Mouse (Mus musculus): ENCODE measurements around the gene Mamdc2. TPM values are rescaled to one million over a fixed set of nuclear protein-coding genes. Genes with fewer than 3 reads are reported as not detected.

Gene Mamdc2
- polyA plus RNA-seq, 1 experiment from 2014 or later, result 1.9 TPM

GRCm38 (mm10) chr19:23374941-23375656, 73.1 kb downstream of the Mamdc2 start:
- Histone ChIP-seq H3K27me3 (no peaks in the 10 kb centered on the region), H3K27ac (no peak overlapping the region), H3K4me3 (no peak overlapping the region), H3K9me3 (no peaks in the 10 kb centered on the region), H3K36me3 (no peaks in the 10 kb centered on the region), H3K9ac (no peak overlapping the region), H3K4me1 (no peaks in the 10 kb centered on the region), H3K4me2 (replicated peaks) (no peak overlapping the region)
- WGBS, result 88% methylated on average over 7 of the region's 7 CpGs
- no peak for ATAC-seq (ENCODE audit: low FRiP score, low read depth)

- Histone ChIP-seq H3K27ac (no peak overlapping the region), H3K36me3 (no peaks in the 10 kb centered on the region), H3K4me2 (replicated peaks) (no peak overlapping the region), H3K4me3 (no peak overlapping the region), H3K9me3 (no peaks in the 10 kb centered on the region), H3K9ac (no peak overlapping the region), H3K27me3 (no peaks in the 10 kb centered on the region), H3K4me1 (no peaks in the 10 kb centered on the region)
- no peak for ATAC-seq (ENCODE audit: low FRiP score, low read depth)
- WGBS, result 72% methylated on average over 9 of the region's 9 CpGs
Measured at GRCm38 (mm10) chr19:23373728-23374127, 74.5 kb downstream of the Mamdc2 start.

GRCm38 (mm10) chr19:23373287-23373686, 75.0 kb downstream of the Mamdc2 start:
- Histone ChIP-seq H3K27ac (no peak overlapping the region), H3K4me1 (no peaks in the 10 kb centered on the region), H3K36me3 (no peaks in the 10 kb centered on the region), H3K27me3 (no peaks in the 10 kb centered on the region), H3K4me3 (no peak overlapping the region), H3K4me2 (replicated peaks) (no peak overlapping the region), H3K9me3 (no peaks in the 10 kb centered on the region), H3K9ac (no peak overlapping the region)
- no peak for ATAC-seq (ENCODE audit: low FRiP score, low read depth)
- 48% methylated on average over 8 of the region's 8 CpGs for WGBS

- Histone ChIP-seq H3K4me2 (replicated peaks) (no peak overlapping the region), H3K27me3 (no peaks in the 10 kb centered on the region), H3K4me3 (no peak overlapping the region), H3K36me3 (no peaks in the 10 kb centered on the region), H3K9me3 (no peaks in the 10 kb centered on the region), H3K4me1 (no peaks in the 10 kb centered on the region), H3K27ac (no peak overlapping the region), H3K9ac (no peak overlapping the region)
- WGBS, result 86% methylated on average over 4 of the region's 4 CpGs
- ATAC-seq (ENCODE audit: low FRiP score, low read depth), result no peak
Measured at GRCm38 (mm10) chr19:23369275-23369674, 79.0 kb downstream of the Mamdc2 start.

- H3K9ac ChIP-seq, result no peak overlapping the region
- H3K27ac ChIP-seq, result no peak overlapping the region
- no peaks in the 10 kb centered on the region for H3K9me3 ChIP-seq
- no peaks in the 10 kb centered on the region for H3K4me1 ChIP-seq
- no peaks in the 10 kb centered on the region for H3K27me3 ChIP-seq
- H3K4me2 ChIP-seq (replicated peaks), result no peak overlapping the region
- ATAC-seq (ENCODE audit: low FRiP score, low read depth), result no peak
- no peak overlapping the region for H3K4me3 ChIP-seq
- H3K36me3 ChIP-seq, result no peaks in the 10 kb centered on the region
- WGBS, result 89% methylated on average over 3 of the region's 3 CpGs
Measured at GRCm38 (mm10) chr19:23362006-23362405, 86.2 kb downstream of the Mamdc2 start.

GRCm38 (mm10) chr19:23361124-23361523, 87.1 kb downstream of the Mamdc2 start:
- 67% methylated on average over 4 of the region's 4 CpGs for WGBS
- no peak overlapping the region for H3K4me3 ChIP-seq
- no peaks in the 10 kb centered on the region for H3K36me3 ChIP-seq
- no peak overlapping the region for H3K4me2 ChIP-seq (replicated peaks)
- H3K9me3 ChIP-seq, result no peaks in the 10 kb centered on the region
- H3K9ac ChIP-seq, result no peak overlapping the region
- ATAC-seq (ENCODE audit: low FRiP score, low read depth), result no peak
- H3K4me1 ChIP-seq, result no peaks in the 10 kb centered on the region
- H3K27ac ChIP-seq, result no peak overlapping the region
- no peaks in the 10 kb centered on the region for H3K27me3 ChIP-seq

- no peak overlapping the region for H3K4me3 ChIP-seq
- no peak for ATAC-seq (ENCODE audit: low FRiP score, low read depth)
- no peaks in the 10 kb centered on the region for H3K4me1 ChIP-seq
- H3K4me2 ChIP-seq (replicated peaks), result no peak overlapping the region
- no peak overlapping the region for H3K9ac ChIP-seq
- H3K9me3 ChIP-seq, result no peaks in the 10 kb centered on the region
- WGBS, result 87% methylated on average over 4 of the region's 4 CpGs
- H3K27me3 ChIP-seq, result no peaks in the 10 kb centered on the region
- no peaks in the 10 kb centered on the region for H3K36me3 ChIP-seq
- H3K27ac ChIP-seq, result no peak overlapping the region
Measured at GRCm38 (mm10) chr19:23360536-23360935, 87.7 kb downstream of the Mamdc2 start.

- no peaks in the 10 kb centered on the region for H3K4me1 ChIP-seq
Measured at GRCm38 (mm10) chr19:23357253-23357652, 91.0 kb downstream of the Mamdc2 start.

GRCm38 (mm10) chr19:23354738-23355137, 93.5 kb downstream of the Mamdc2 start:
- Histone ChIP-seq H3K27me3 (no peaks in the 10 kb centered on the region), H3K4me1 (no peaks in the 10 kb centered on the region), H3K4me2 (replicated peaks) (no peak overlapping the region), H3K4me3 (no peak overlapping the region), H3K9ac (no peak overlapping the region), H3K36me3 (no peaks in the 10 kb centered on the region), H3K27ac (no peak overlapping the region), H3K9me3 (no peaks in the 10 kb centered on the region)
- 87% methylated on average over 6 of the region's 6 CpGs for WGBS
- ATAC-seq (ENCODE audit: low FRiP score, low read depth), result no peak

More at GRCm38 (mm10) chr19:23357253-23357652, 91.0 kb downstream of the Mamdc2 start:
- no peak overlapping the region for H3K4me2 ChIP-seq (replicated peaks)
- WGBS, result 80% methylated on average over 5 of the region's 5 CpGs
- H3K27me3 ChIP-seq, result no peaks in the 10 kb centered on the region
- no peak for ATAC-seq (ENCODE audit: low FRiP score, low read depth)
- H3K9me3 ChIP-seq, result no peaks in the 10 kb centered on the region
- H3K9ac ChIP-seq, result no peak overlapping the region
- H3K36me3 ChIP-seq, result no peaks in the 10 kb centered on the region
- no peak overlapping the region for H3K27ac ChIP-seq
- H3K4me3 ChIP-seq, result no peak overlapping the region

- no peak overlapping the region for H3K27ac ChIP-seq
- no peak for ATAC-seq (ENCODE audit: low FRiP score, low read depth)
- no peaks in the 10 kb centered on the region for H3K9me3 ChIP-seq
- no peak overlapping the region for H3K9ac ChIP-seq
- no peaks in the 10 kb centered on the region for H3K27me3 ChIP-seq
- H3K36me3 ChIP-seq, result no peaks in the 10 kb centered on the region
- H3K4me3 ChIP-seq, result no peak overlapping the region
- H3K4me1 ChIP-seq, result no peaks in the 10 kb centered on the region
- WGBS, result 69% methylated on average over 9 of the region's 9 CpGs
- no peak overlapping the region for H3K4me2 ChIP-seq (replicated peaks)
Measured at GRCm38 (mm10) chr19:23353881-23354401, 94.3 kb downstream of the Mamdc2 start.

- no peak overlapping the region for H3K9ac ChIP-seq
- no peak overlapping the region for H3K4me2 ChIP-seq (replicated peaks)
- H3K27ac ChIP-seq, result no peak overlapping the region
- WGBS, result 89% methylated on average over 8 of the region's 8 CpGs
- H3K36me3 ChIP-seq, result no peaks in the 10 kb centered on the region
- no peaks in the 10 kb centered on the region for H3K27me3 ChIP-seq
- ATAC-seq (ENCODE audit: low FRiP score, low read depth), result no peak
- no peak overlapping the region for H3K4me3 ChIP-seq
- H3K4me1 ChIP-seq, result no peaks in the 10 kb centered on the region
- H3K9me3 ChIP-seq, result no peaks in the 10 kb centered on the region
Measured at GRCm38 (mm10) chr19:23353161-23353560, 95.1 kb downstream of the Mamdc2 start.

GRCm38 (mm10) chr19:23351808-23352491, 96.3 kb downstream of the Mamdc2 start:
- Histone ChIP-seq H3K9ac (no peak overlapping the region), H3K9me3 (no peaks in the 10 kb centered on the region), H3K4me1 (no peaks in the 10 kb centered on the region), H3K4me2 (replicated peaks) (no peak overlapping the region), H3K27ac (no peak overlapping the region), H3K4me3 (no peak overlapping the region), H3K36me3 (no peaks in the 10 kb centered on the region), H3K27me3 (no peaks in the 10 kb centered on the region)
- ATAC-seq (ENCODE audit: low FRiP score, low read depth), result peak; percentile 57; the same call in 1 of the 2 replicates
- 76% methylated on average over 13 of the region's 13 CpGs for WGBS
